Mouse (Mus musculus): ENCODE results near the gene Tmem117.

Gene Tmem117

GRCm38 (mm10) chr15:95028862-95029486 lies 399.9 kb downstream of the Tmem117 start:
- CTCF ChIA-PET: no interaction called here

DNA sequence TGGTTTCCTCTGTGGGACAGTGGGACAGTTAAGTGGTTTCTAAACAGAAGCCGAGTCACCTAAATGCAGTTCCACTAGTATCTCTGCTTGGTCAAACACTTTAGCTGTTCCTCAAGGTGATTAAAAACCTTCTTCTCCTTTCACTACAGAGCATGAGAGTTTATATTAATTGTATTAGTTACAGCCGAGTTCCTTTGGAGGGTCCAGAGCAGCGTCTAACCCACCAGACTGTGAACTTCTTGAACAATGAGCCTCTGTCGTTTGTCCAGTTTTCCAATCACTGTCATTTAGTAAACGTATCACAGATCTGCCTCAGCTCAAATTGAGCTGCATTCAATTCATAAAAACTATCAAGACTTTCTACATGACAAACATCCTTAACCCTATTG lies 400.4 kb downstream of the Tmem117 start:
- CTCF ChIA-PET: no interaction called here

GRCm38 (mm10) chr15:95042437-95042836 lies 413.4 kb downstream of the Tmem117 start:
- CTCF ChIA-PET: no interaction called here

DNA sequence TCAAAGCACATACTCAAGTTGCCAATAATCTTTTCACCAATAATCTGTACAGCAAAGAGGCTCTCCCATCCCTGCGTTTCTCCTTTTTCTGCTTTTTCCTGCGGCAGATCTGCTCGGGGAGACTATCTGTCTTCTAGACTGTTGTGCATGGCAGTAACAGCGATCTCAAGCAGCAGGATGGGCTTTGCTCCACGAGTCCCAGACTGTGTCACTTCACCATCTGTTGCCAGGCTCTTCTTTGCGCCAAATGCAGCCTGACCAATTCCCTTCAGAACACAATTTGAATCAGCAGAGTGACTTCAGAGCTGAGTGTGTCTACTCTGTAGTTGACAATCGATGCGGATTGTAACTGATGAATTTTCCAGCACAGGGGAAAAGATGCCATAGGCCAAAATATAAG lies 415.0 kb downstream of the Tmem117 start:
- CTCF ChIA-PET: no interaction called here

GRCm38 (mm10) chr15:95047486-95047885 lies 418.5 kb downstream of the Tmem117 start:
- CTCF ChIA-PET: no interaction called here

GRCm38 (mm10) chr15:95049171-95049729 lies 420.2 kb downstream of the Tmem117 start:
- CTCF ChIA-PET: no interaction called here

- CTCF ChIA-PET: no interaction called here
Measured at GRCm38 (mm10) chr15:95055081-95055650, 426.1 kb downstream of the Tmem117 start.

DNA sequence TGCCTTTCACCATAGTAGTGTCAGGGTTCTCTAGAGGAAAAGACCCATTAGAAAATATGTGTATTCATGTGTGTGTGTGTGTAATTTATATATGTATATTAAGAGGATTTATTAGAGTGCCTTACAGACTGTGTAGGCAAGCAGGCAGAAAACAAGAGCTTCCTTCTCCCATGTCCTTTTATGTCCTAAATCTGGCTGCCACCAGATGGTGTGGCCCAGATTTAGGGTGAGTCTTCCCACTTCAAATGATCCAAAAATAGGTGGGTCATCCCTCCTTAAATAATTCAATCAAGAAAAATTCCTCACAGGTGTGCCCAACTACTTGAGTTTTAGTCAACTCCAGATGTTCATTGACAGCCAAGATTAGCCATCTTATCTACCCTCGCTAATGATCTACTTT lies 439.0 kb downstream of the Tmem117 start:
- CTCF ChIA-PET: no interaction called here

DNA sequence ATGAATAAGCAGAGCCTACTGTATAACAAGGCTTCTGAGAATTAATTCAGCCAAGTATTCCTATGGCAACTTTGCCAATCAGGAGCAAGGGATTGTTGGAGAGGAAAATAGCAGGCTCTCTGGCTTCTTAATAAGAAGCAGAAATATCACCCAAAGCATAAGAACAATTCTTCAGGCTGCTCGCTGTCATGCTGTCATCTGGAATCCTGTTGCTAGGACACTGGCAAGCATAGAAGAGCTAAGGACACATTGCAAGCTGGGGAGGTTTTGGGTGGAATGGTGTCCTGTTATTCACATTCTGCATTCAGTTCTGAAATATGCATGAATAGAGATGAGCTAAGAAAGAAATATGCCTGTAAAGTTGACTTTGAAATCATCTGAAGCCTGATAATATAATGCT lies 439.8 kb downstream of the Tmem117 start:
- CTCF ChIA-PET: no interaction called here

- CTCF ChIA-PET: no interaction called here
Measured at GRCm38 (mm10) chr15:95070881-95071280, 441.8 kb downstream of the Tmem117 start.

DNA sequence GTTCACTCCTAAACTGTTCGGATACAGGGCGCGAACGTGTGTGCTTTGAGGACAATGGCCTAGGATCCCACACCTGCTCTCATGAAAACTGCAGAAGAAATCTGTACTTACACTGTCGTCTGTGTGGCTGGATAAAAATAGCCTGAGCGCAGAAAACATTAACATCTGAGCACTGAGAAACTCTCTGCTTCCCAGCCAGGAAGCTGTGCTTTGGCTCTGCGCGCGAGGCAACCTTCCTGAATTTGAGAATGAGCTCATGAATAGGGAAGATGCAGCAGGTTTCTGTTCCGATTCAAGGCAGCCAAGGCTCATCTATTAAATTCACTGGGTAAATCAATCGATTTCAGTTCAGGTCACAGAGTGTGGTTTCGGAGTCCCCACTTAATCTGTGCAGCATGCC lies 446.3 kb downstream of the Tmem117 start:
- CTCF ChIA-PET: no interaction called here

GRCm38 (mm10) chr15:95081654-95082053 lies 452.6 kb downstream of the Tmem117 start:
- CTCF ChIA-PET: no interaction called here

- CTCF ChIA-PET: no interaction called here
Measured at GRCm38 (mm10) chr15:95085962-95086361, 456.9 kb downstream of the Tmem117 start.

- CTCF ChIA-PET: no interaction called here
Measured at GRCm38 (mm10) chr15:95100133-95100532, 471.1 kb downstream of the Tmem117 start.

- CTCF ChIA-PET: no interaction called here
Measured at GRCm38 (mm10) chr15:95101522-95101921, 472.5 kb downstream of the Tmem117 start.

GRCm38 (mm10) chr15:95107246-95107809 lies 478.3 kb downstream of the Tmem117 start:
- CTCF ChIA-PET: no interaction called here

GRCm38 (mm10) chr15:95108626-95109025 lies 479.6 kb downstream of the Tmem117 start:
- CTCF ChIA-PET: no interaction called here

DNA sequence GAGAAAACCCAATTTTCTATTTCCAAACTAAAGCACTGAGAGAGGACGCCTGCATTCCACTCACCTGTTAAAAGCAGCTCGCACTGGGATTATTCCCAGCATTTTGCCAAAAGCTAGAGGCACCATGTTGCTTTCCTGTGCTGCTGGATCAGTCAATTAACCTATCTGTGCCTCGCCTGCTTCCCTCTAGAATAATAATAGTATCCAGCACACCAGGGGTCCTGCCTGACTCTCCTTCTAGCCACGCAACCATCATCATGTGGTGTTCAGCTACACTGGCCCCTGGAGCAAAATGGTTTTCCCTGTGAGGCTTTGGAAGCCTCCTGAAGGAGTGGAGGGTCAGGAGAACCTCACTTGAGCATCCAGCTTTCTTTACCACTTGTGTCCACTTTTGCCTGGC lies 502.4 kb downstream of the Tmem117 start:
- CTCF ChIA-PET: no interaction called here

- CTCF ChIA-PET: no interaction called here
Measured at GRCm38 (mm10) chr15:95135926-95136609, 507.0 kb downstream of the Tmem117 start.

GRCm38 (mm10) chr15:95137018-95137810 lies 508.2 kb downstream of the Tmem117 start:
- CTCF ChIA-PET: no interaction called here

DNA sequence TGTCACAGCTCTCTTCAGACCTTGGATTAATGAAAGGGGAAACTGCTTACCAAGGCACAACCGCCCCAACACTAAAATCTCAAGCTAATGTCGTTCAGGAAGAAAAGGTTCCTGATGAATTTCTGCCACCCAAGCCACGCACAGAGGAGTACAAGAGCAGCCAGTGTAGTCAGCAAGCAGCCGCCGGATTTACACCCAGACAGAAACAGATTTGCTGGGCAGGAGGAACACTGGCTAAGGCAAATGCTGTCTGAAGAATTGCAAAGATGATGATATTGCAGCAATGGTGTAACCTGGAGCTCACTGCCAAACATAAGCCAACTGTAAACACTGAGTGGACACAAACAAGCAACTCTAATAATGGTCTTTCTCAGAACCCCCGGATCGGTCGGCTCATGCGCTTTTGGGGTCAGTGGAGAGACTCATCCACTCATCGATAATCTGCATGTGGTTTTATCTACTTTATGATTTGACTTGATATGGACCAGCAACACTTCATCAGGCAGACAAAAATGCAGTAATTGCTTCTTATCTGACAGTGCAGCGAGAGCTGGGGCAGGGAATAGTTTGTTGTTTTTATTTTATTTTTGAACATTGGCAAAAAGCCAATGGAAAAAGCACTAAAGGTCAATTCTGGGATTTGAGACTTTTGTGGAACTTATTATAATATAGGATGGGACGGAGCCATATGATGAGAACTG lies 509.8 kb downstream of the Tmem117 start:
- CTCF ChIA-PET: no interaction called here

GRCm38 (mm10) chr15:95144131-95144530 lies 515.1 kb downstream of the Tmem117 start:
- CTCF ChIA-PET: no interaction called here

All from spleen, embryonic (tissue).